Mouse (Mus musculus): Measurements from ENCODE around the gene Anapc15-ps. TPM values are rescaled to one million over a fixed set of nuclear protein-coding genes. Genes with fewer than 3 reads are reported as not detected.

Anapc15-ps gene
- polyA plus RNA-seq, 1 experiment from 2014 or later, result not detected

- H3K9ac ChIP-seq (replicated peaks; ENCODE audit: low read length), result no peak overlapping the region
Measured at GRCm38 (mm10) chr10:95680153-95681057, 7.2 kb upstream of the Anapc15-ps start.

GRCm38 (mm10) chr10:95679131-95679530, 5.9 kb upstream of the Anapc15-ps start:
- DNase-seq, result no peak
- WGBS, result 87% methylated on average over 5 of the region's 5 CpGs

More at GRCm38 (mm10) chr10:95680153-95681057, 7.2 kb upstream of the Anapc15-ps start:
- Histone ChIP-seq H3K27me3 (ENCODE audit: control insufficient read depth, insufficient read depth, low read length) (no peaks in the 10 kb centered on the region), H3K27ac (replicated peaks; ENCODE audit: low read depth, low read length) (no peak overlapping the region), H3K9me3 (ENCODE audit: control insufficient read depth, low read length) (no peaks in the 10 kb centered on the region), H3K4me2 (ENCODE audit: low read length) (peak overlapping the region; percentile 45), H3K4me3 (replicated peaks; ENCODE audit: low read depth, low read length) (peak overlapping the region; percentile 23), H3K4me1 (ENCODE audit: control insufficient read depth, insufficient read depth, low read length) (peaks cover 11% of the 10 kb centered on the region), H3K36me3 (ENCODE audit: control insufficient read depth, insufficient read depth, low read length) (no peaks in the 10 kb centered on the region)
- 32% methylated on average over 28 of the region's 28 CpGs for WGBS
- ATAC-seq (ENCODE audit: low FRiP score, low TSS enrichment), result no peak
- peak; percentile 42 for DNase-seq

GRCm38 (mm10) chr10:95678661-95679060, 5.4 kb upstream of the Anapc15-ps start:
- Histone ChIP-seq H3K9me3 (ENCODE audit: control insufficient read depth, low read length) (no peaks in the 10 kb centered on the region), H3K27me3 (ENCODE audit: control insufficient read depth, insufficient read depth, low read length) (no peaks in the 10 kb centered on the region), H3K27ac (replicated peaks; ENCODE audit: low read depth, low read length) (no peak overlapping the region), H3K4me3 (replicated peaks; ENCODE audit: low read depth, low read length) (no peak overlapping the region), H3K9ac (replicated peaks; ENCODE audit: low read length) (no peak overlapping the region), H3K4me1 (ENCODE audit: control insufficient read depth, insufficient read depth, low read length) (peaks cover 8% of the 10 kb centered on the region; the same call in 1 of the 2 replicates), H3K4me2 (ENCODE audit: low read length) (no peak overlapping the region), H3K36me3 (ENCODE audit: control insufficient read depth, insufficient read depth, low read length) (no peaks in the 10 kb centered on the region)
- no peak for DNase-seq
- WGBS, result 96% methylated on average over 2 of the region's 2 CpGs
- ATAC-seq (ENCODE audit: low FRiP score, low TSS enrichment), result no peak

More at GRCm38 (mm10) chr10:95679131-95679530, 5.9 kb upstream of the Anapc15-ps start:
- Histone ChIP-seq H3K4me1 (ENCODE audit: control insufficient read depth, insufficient read depth, low read length) (peaks cover 8% of the 10 kb centered on the region; the same call in 1 of the 2 replicates), H3K36me3 (ENCODE audit: control insufficient read depth, insufficient read depth, low read length) (no peaks in the 10 kb centered on the region), H3K9me3 (ENCODE audit: control insufficient read depth, low read length) (no peaks in the 10 kb centered on the region), H3K9ac (replicated peaks; ENCODE audit: low read length) (no peak overlapping the region), H3K4me2 (ENCODE audit: low read length) (no peak overlapping the region), H3K4me3 (replicated peaks; ENCODE audit: low read depth, low read length) (no peak overlapping the region), H3K27me3 (ENCODE audit: control insufficient read depth, insufficient read depth, low read length) (no peaks in the 10 kb centered on the region), H3K27ac (replicated peaks; ENCODE audit: low read depth, low read length) (no peak overlapping the region)
- no peak for ATAC-seq (ENCODE audit: low FRiP score, low TSS enrichment)

GRCm38 (mm10) chr10:95678241-95678640, 5.0 kb upstream of the Anapc15-ps start:
- peaks cover 8% of the 10 kb centered on the region; the same call in 1 of the 2 replicates for H3K4me1 ChIP-seq (ENCODE audit: control insufficient read depth, insufficient read depth, low read length)
- no peak overlapping the region for H3K4me3 ChIP-seq (replicated peaks; ENCODE audit: low read depth, low read length)
- no peak overlapping the region for H3K27ac ChIP-seq (replicated peaks; ENCODE audit: low read depth, low read length)
- WGBS, result 79% methylated on average over 7 of the region's 7 CpGs
- ATAC-seq (ENCODE audit: low FRiP score, low TSS enrichment) (no peak), DNase-seq (no peak)
- H3K9me3 ChIP-seq (ENCODE audit: control insufficient read depth, low read length), result no peaks in the 10 kb centered on the region
- H3K9ac ChIP-seq (replicated peaks; ENCODE audit: low read length), result no peak overlapping the region
- no peaks in the 10 kb centered on the region for H3K36me3 ChIP-seq (ENCODE audit: control insufficient read depth, insufficient read depth, low read length)
- no peak overlapping the region for H3K4me2 ChIP-seq (ENCODE audit: low read length)
- H3K27me3 ChIP-seq (ENCODE audit: control insufficient read depth, insufficient read depth, low read length), result no peaks in the 10 kb centered on the region

GRCm38 (mm10) chr10:95677356-95678109, 4.3 kb upstream of the Anapc15-ps start:
- WGBS, result 69% methylated on average over 22 of the region's 22 CpGs
- no peak overlapping the region for H3K4me2 ChIP-seq (ENCODE audit: low read length)

GRCm38 (mm10) chr10:95676991-95677355, 3.7 kb upstream of the Anapc15-ps start:
- WGBS, result 62% methylated on average over 5 of the region's 5 CpGs
- Histone ChIP-seq H3K9ac (replicated peaks; ENCODE audit: low read length) (no peak overlapping the region), H3K4me1 (ENCODE audit: control insufficient read depth, insufficient read depth, low read length) (peaks cover 8% of the 10 kb centered on the region; the same call in 1 of the 2 replicates), H3K4me2 (ENCODE audit: low read length) (no peak overlapping the region), H3K27ac (replicated peaks; ENCODE audit: low read depth, low read length) (no peak overlapping the region), H3K4me3 (replicated peaks; ENCODE audit: low read depth, low read length) (no peak overlapping the region), H3K36me3 (ENCODE audit: control insufficient read depth, insufficient read depth, low read length) (no peaks in the 10 kb centered on the region), H3K9me3 (ENCODE audit: control insufficient read depth, low read length) (no peaks in the 10 kb centered on the region), H3K27me3 (ENCODE audit: control insufficient read depth, insufficient read depth, low read length) (no peaks in the 10 kb centered on the region)
- DNase-seq (no peak), ATAC-seq (ENCODE audit: low FRiP score, low TSS enrichment) (no peak)

More at GRCm38 (mm10) chr10:95677356-95678109, 4.3 kb upstream of the Anapc15-ps start:
- no peak overlapping the region for H3K27ac ChIP-seq (replicated peaks; ENCODE audit: low read depth, low read length)
- ATAC-seq (ENCODE audit: low FRiP score, low TSS enrichment) (no peak), DNase-seq (peak; percentile 9)
- H3K9ac ChIP-seq (replicated peaks; ENCODE audit: low read length), result no peak overlapping the region
- H3K9me3 ChIP-seq (ENCODE audit: control insufficient read depth, low read length), result no peaks in the 10 kb centered on the region
- no peaks in the 10 kb centered on the region for H3K27me3 ChIP-seq (ENCODE audit: control insufficient read depth, insufficient read depth, low read length)
- no peaks in the 10 kb centered on the region for H3K36me3 ChIP-seq (ENCODE audit: control insufficient read depth, insufficient read depth, low read length)
- H3K4me1 ChIP-seq (ENCODE audit: control insufficient read depth, insufficient read depth, low read length), result peaks cover 8% of the 10 kb centered on the region; the same call in 1 of the 2 replicates
- H3K4me3 ChIP-seq (replicated peaks; ENCODE audit: low read depth, low read length), result no peak overlapping the region

GRCm38 (mm10) chr10:95676387-95676786, 3.1 kb upstream of the Anapc15-ps start:
- 86% methylated on average over 2 of the region's 2 CpGs for WGBS
- no peak for ATAC-seq (ENCODE audit: low FRiP score, low TSS enrichment)

GRCm38 (mm10) chr10:95670781-95671780, 2.2 kb downstream of the Anapc15-ps start:
- H3K9ac ChIP-seq (replicated peaks; ENCODE audit: low read length), result no peak overlapping the region
- H3K4me3 ChIP-seq (replicated peaks; ENCODE audit: low read depth, low read length), result no peak overlapping the region
- DNase-seq, result no peak
- H3K4me1 ChIP-seq (ENCODE audit: control insufficient read depth, insufficient read depth, low read length), result no peaks in the 10 kb centered on the region
- no peak overlapping the region for H3K27ac ChIP-seq (replicated peaks; ENCODE audit: low read depth, low read length)
- H3K9me3 ChIP-seq (ENCODE audit: control insufficient read depth, low read length), result no peaks in the 10 kb centered on the region
- no peaks in the 10 kb centered on the region for H3K27me3 ChIP-seq (ENCODE audit: control insufficient read depth, insufficient read depth, low read length)
- WGBS, result 90% methylated on average over 21 of the region's 21 CpGs
- H3K4me2 ChIP-seq (ENCODE audit: low read length), result no peak overlapping the region
- no peak for ATAC-seq (ENCODE audit: low FRiP score, low TSS enrichment)
- H3K36me3 ChIP-seq (ENCODE audit: control insufficient read depth, insufficient read depth, low read length), result no peaks in the 10 kb centered on the region

More at GRCm38 (mm10) chr10:95676387-95676786, 3.1 kb upstream of the Anapc15-ps start:
- H3K9me3 ChIP-seq (ENCODE audit: control insufficient read depth, low read length), result no peaks in the 10 kb centered on the region
- H3K9ac ChIP-seq (replicated peaks; ENCODE audit: low read length), result no peak overlapping the region
- no peaks in the 10 kb centered on the region for H3K27me3 ChIP-seq (ENCODE audit: control insufficient read depth, insufficient read depth, low read length)
- peaks cover 8% of the 10 kb centered on the region; the same call in 1 of the 2 replicates for H3K4me1 ChIP-seq (ENCODE audit: control insufficient read depth, insufficient read depth, low read length)
- DNase-seq, result no peak
- H3K4me3 ChIP-seq (replicated peaks; ENCODE audit: low read depth, low read length), result no peak overlapping the region
- H3K4me2 ChIP-seq (ENCODE audit: low read length), result no peak overlapping the region
- no peak overlapping the region for H3K27ac ChIP-seq (replicated peaks; ENCODE audit: low read depth, low read length)
- no peaks in the 10 kb centered on the region for H3K36me3 ChIP-seq (ENCODE audit: control insufficient read depth, insufficient read depth, low read length)
